Mouse (Mus musculus) forebrain, embryonic 16.5 days (tissue): ENCODE measurements around the gene Dennd2c. TPM values are rescaled to one million over a fixed set of nuclear protein-coding genes. Genes with fewer than 3 reads are reported as not detected.
A peak's percentile ranks its signal among the peaks of the same experiment; 100 is the strongest.
"Not testable (repeated sequence)": the region's sequence is repeated elsewhere in the genome, so short reads cannot be mapped to it uniquely, and the experiment has no call there.

Source experiments
- ATAC-seq: fragments of 200-750 bp; cut with Nextera tagmentation; 2 replicates; pipeline ENCODE4 v1.8.0; 2017; ENCODE audit warnings: mild to moderate bottlenecking, moderate library complexity
- H3K27ac ChIP-seq: fragments of 300-500 bp; sonication (generic); 2 replicates; pipeline ENCODE4 v1.5.1; 2014; ENCODE audit warnings: low read length, control low read depth
- H3K27me3 ChIP-seq: fragments of 300-500 bp; sonication (generic); replicated peaks from 2 replicates; pipeline ENCODE4 v1.6.1; 2014; ENCODE audit warnings: low read length; ENCODE audit not compliant: control insufficient read depth, insufficient read depth
- H3K36me3 ChIP-seq: fragments of 300-500 bp; sonication (generic); 2 replicates; pipeline ENCODE4 v1.6.1; 2014; ENCODE audit not compliant: control insufficient read depth, insufficient read depth
- H3K4me1 ChIP-seq: fragments of 300-500 bp; sonication (generic); replicated peaks from 2 replicates; pipeline ENCODE4 v1.6.1; 2014; ENCODE audit warnings: low read length; ENCODE audit not compliant: control insufficient read depth, insufficient read depth
- H3K4me2 ChIP-seq: fragments of 300-500 bp; sonication (generic); 2 replicates; pipeline ENCODE4 v1.6.1; 2014; ENCODE audit warnings: mild to moderate bottlenecking, low read length, control low read depth
- H3K4me3 ChIP-seq: fragments of 300-500 bp; sonication (generic); replicated peaks from 2 replicates; pipeline ENCODE4 v1.5.1; 2014; ENCODE audit warnings: mild to moderate bottlenecking, low read length, control low read depth
- H3K9ac ChIP-seq: fragments of 300-500 bp; sonication (generic); replicated peaks from 2 replicates; pipeline ENCODE4 v1.6.1; 2014; ENCODE audit warnings: low read depth, low read length, control low read depth
- H3K9me3 ChIP-seq: fragments of 300-500 bp; sonication (generic); 2 replicates; pipeline ENCODE4 v1.6.1; 2016; ENCODE audit warnings: low read length; ENCODE audit not compliant: control insufficient read depth
- WGBS: fragments of 180-500 bp; shearing (Covaris S2); extraction: QIAGEN DNeasy Blood & Tissue Kit; methylation state at CpG from one replicate; pipeline ENCODE4 v1.1.7; 2014; 5-methylcytosine and 5-hydroxymethylcytosine counted together
- polyA plus RNA-seq: library from polyadenylated mRNA; unstranded; fragments of >200 nt; fragmentation: Nextera tagmentation; extraction: Ambion mirVana; gene quantifications from 2 replicates; pipeline ENCODE4 v1.2.1, GENCODE M21; 2015

Dennd2c gene
- polyA plus RNA-seq, 1 experiment from 2014 or later, result 0.99 TPM

DNA sequence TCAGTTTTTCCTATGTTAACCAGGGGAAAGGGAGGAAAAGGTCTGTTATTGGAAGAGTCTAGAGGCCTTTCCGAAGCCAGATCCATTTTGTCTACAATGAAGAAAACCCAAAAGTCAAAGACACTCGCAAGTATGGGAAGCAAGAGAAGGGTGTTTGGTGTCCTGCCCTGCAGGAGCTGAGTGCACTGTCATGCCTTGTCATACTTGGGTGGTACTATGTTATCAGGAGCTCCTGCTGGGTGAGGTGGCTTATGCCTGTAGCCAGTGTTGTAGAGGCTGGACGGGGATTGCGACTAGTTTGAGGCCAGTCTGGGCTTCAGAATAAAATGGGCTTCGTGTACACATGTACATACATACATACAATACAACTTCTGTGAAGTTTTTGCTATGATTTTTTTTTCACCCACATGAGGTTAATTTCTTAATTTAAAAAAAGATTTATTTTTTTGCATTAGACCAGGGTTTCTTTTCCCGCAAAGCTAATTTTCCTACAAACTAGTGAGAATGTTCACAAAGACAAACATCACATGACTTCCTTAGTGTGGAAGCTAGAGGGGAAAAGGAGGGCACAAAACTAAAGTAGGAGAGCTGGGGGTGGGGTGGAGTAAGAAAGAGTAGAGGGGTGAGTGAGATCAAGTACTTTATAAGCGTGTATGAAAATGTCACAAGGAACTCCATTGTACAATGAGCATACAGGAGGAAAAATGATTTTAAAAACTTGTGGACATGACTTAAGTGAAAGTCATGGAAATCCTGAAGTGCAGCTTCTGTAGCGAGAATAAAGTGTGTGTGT, 27.2 kb downstream of the Dennd2c start:
- no peak for ATAC-seq
- Histone ChIP-seq H3K4me1 (peaks cover 4% of the 10 kb centered on the region; the same call in 1 of the 2 replicates), H3K36me3 (no peaks in the 10 kb centered on the region), H3K27me3 (no peaks in the 10 kb centered on the region), H3K9ac (no peak overlapping the region), H3K4me2 (no peak overlapping the region), H3K9me3 (no peaks in the 10 kb centered on the region), H3K27ac (no peak overlapping the region), H3K4me3 (no peak overlapping the region)
- WGBS, result 88% methylated on average over 8 of the region's 8 CpGs

DNA sequence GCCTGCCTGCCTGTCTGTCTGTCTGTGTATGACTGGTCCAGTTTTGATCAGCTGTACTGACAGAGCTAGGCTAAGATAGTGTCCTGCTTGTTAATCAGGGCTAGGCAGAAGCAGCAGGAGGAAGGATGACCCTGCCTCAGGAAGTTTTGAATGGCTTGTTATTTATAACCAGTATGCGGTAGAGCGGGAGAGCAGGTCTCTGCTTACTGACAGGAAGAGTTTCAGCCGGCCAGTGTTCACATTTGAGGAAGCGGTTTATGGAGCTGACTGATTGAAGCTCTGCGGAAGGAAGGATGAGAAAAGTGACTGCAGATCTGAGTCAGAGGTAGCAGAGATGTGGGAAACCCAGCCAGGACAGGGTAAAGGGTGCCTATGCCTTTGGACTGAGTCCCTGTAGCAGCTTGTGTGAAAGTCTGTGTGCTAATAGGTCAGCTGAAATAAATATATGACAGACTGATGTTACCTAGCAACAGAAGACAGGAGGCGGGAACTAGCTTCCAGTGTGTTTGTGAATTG, 27.9 kb downstream of the Dennd2c start:
- H3K4me1 ChIP-seq, result peaks cover 4% of the 10 kb centered on the region; the same call in 1 of the 2 replicates
- H3K9me3 ChIP-seq, result no peaks in the 10 kb centered on the region
- 66% methylated on average over 6 of the region's 6 CpGs for WGBS

DNA sequence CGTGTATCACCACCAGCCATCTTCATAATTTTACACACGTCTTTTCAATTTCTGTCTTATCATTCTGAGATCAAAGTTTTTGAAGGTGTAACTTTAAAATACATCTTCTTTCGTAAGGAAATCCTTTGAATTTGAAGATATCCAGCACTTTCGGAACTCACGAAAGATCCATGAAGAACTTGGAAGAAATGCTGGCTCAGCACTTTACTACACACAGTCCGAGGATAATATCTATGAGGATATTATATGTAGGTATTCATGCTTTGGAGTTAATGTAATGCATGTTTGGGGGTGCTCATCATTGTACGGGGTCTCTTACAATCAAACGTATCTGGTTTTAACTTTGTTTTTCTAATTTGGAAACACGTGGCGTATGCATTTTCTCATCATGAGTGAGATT, 30.7 kb downstream of the Dennd2c start:
- Histone ChIP-seq H3K9me3 (no peaks in the 10 kb centered on the region), H3K4me3 (no peak overlapping the region), H3K4me1 (peaks cover 4% of the 10 kb centered on the region; the same call in 1 of the 2 replicates), H3K27ac (no peak overlapping the region), H3K4me2 (no peak overlapping the region), H3K36me3 (no peaks in the 10 kb centered on the region), H3K9ac (no peak overlapping the region), H3K27me3 (no peaks in the 10 kb centered on the region)
- ATAC-seq, result no peak
- WGBS, result 93% methylated on average over 10 of the region's 10 CpGs

More for the DNA sequence above, 27.9 kb downstream of the Dennd2c start:
- ATAC-seq, result peak; percentile 38; the same call in 1 of the 2 replicates
- H3K27ac ChIP-seq, result no peak overlapping the region
- no peaks in the 10 kb centered on the region for H3K36me3 ChIP-seq
- H3K4me3 ChIP-seq, result no peak overlapping the region
- H3K9ac ChIP-seq, result no peak overlapping the region
- H3K27me3 ChIP-seq, result no peaks in the 10 kb centered on the region
- H3K4me2 ChIP-seq, result no peak overlapping the region

- no peak overlapping the region for H3K4me3 ChIP-seq
- no peaks in the 10 kb centered on the region for H3K36me3 ChIP-seq
- H3K4me2 ChIP-seq, result no peak overlapping the region
- H3K27me3 ChIP-seq, result no peaks in the 10 kb centered on the region
- WGBS, result 87% methylated on average over 4 of the region's 4 CpGs
- H3K4me1 ChIP-seq, result no peaks in the 10 kb centered on the region
- H3K27ac ChIP-seq, result no peak overlapping the region
- no peaks in the 10 kb centered on the region for H3K9me3 ChIP-seq
- no peak for ATAC-seq
- H3K9ac ChIP-seq, result no peak overlapping the region
Observed at GRCm38 (mm10) chr3:103136414-103137077, 34.1 kb downstream of the Dennd2c start.

DNA sequence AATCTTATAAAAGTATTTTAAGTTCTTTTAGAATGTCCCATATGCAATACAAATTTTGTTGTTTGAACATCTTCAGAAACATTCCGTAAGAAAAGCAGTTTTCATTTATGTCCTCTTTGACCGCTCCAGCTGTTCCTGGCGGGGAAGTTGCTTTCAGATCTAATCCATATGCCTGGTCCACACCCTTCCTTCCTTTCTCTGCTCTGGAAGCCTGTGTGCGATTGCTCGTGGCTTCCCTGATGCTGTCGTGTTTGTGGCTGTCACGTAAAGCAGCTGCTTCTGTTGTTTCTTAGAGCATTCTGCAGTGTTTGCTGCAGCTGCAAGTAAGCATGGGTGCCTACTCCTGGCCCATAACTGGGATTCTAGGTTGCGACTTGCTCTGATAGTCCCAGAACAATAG, 36.6 kb downstream of the Dennd2c start:
- H3K9me3 ChIP-seq, result no peaks in the 10 kb centered on the region
- no peak overlapping the region for H3K4me3 ChIP-seq
- no peaks in the 10 kb centered on the region for H3K36me3 ChIP-seq
- 76% methylated on average over 8 of the region's 8 CpGs for WGBS
- H3K27me3 ChIP-seq, result no peaks in the 10 kb centered on the region
- no peak overlapping the region for H3K4me2 ChIP-seq
- no peak overlapping the region for H3K27ac ChIP-seq
- no peaks in the 10 kb centered on the region for H3K4me1 ChIP-seq
- H3K9ac ChIP-seq, result no peak overlapping the region
- no peak for ATAC-seq

GRCm38 (mm10) chr3:103140095-103140838, 37.9 kb downstream of the Dennd2c start:
- 72% methylated on average over 11 of the region's 11 CpGs for WGBS
- H3K36me3 ChIP-seq, H3K27ac ChIP-seq, H3K4me3 ChIP-seq, H3K9ac ChIP-seq, H3K4me2 ChIP-seq, H3K4me1 ChIP-seq, ATAC-seq, H3K27me3 ChIP-seq, H3K9me3 ChIP-seq: not testable (repeated sequence)

DNA sequence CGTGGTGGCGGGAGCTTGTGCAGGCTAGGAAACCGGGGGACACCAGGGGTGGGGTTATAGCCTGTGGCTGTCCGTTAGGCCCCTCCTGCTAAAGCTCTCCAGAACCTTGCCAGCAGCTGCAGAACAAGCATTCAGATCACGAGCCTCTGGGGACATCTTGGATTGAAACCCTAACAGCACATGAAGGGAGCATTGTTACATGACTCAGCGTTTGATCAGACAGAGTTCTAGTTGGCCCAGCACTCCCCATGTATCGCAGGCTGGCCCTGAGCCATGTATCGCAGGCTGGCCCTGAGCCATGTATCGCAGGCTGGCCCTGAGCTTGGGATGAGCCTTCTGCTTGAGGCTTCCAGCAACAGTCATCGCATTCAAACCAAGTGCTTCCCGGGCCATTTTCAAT, 38.9 kb downstream of the Dennd2c start:
- no peaks in the 10 kb centered on the region for H3K27me3 ChIP-seq
- ATAC-seq, result no peak
- 73% methylated on average over 11 of the region's 11 CpGs for WGBS

GRCm38 (mm10) chr3:103142366-103142765, 40.0 kb downstream of the Dennd2c start:
- Histone ChIP-seq H3K4me1 (0 out of 2 replicates have a peak, but pooled peaks cover 2% of the 10 kb centered on the region), H3K27ac (no peak overlapping the region), H3K9ac (no peak overlapping the region), H3K36me3 (no peaks in the 10 kb centered on the region), H3K27me3 (no peaks in the 10 kb centered on the region), H3K4me3 (no peak overlapping the region), H3K4me2 (no peak overlapping the region), H3K9me3 (no peaks in the 10 kb centered on the region)
- no peak for ATAC-seq
- WGBS, result 85% methylated on average over 10 of the region's 10 CpGs

More for the DNA sequence above, 38.9 kb downstream of the Dennd2c start:
- Histone ChIP-seq H3K4me1 (no peaks in the 10 kb centered on the region), H3K9ac (no peak overlapping the region), H3K27ac (no peak overlapping the region), H3K9me3 (no peaks in the 10 kb centered on the region), H3K36me3 (no peaks in the 10 kb centered on the region), H3K4me2 (no peak overlapping the region), H3K4me3 (no peak overlapping the region)

DNA sequence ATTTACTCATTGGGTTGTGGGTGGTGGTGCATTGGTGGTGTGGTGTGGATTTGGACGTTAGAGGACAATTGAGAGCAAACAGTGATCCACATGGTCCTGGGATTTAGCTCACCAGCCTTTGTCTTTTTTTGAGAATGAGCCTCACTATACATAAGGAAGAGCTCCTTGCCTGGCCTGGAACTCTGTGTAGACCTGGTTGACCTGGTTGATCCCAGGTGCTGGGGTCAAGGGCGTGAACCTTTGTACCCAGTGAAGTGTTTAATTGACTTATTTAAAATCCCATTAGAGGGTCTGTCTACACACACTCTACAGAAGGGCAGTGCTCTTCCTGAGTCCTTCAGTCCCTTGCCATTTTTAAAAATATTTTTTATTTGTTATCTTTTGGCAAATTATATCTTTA, 42.9 kb downstream of the Dennd2c start:
- no peak overlapping the region for H3K9ac ChIP-seq
- no peaks in the 10 kb centered on the region for H3K27me3 ChIP-seq
- no peak for ATAC-seq
- H3K27ac ChIP-seq, result no peak overlapping the region
- H3K36me3 ChIP-seq, result no peaks in the 10 kb centered on the region
- 87% methylated on average over 2 of the region's 2 CpGs for WGBS
- no peak overlapping the region for H3K4me3 ChIP-seq
- H3K4me1 ChIP-seq, result 0 out of 2 replicates have a peak, but pooled peaks cover 2% of the 10 kb centered on the region
- no peaks in the 10 kb centered on the region for H3K9me3 ChIP-seq
- no peak overlapping the region for H3K4me2 ChIP-seq
